Mouse (Mus musculus): Measurements from ENCODE around the gene Fchsd2. TPM values are rescaled to one million over a fixed set of nuclear protein-coding genes. Genes with fewer than 3 reads are reported as not detected.

Gene Fchsd2
- polyA plus RNA-seq, 1 experiment from 2014 or later: 43.9 TPM

DNA sequence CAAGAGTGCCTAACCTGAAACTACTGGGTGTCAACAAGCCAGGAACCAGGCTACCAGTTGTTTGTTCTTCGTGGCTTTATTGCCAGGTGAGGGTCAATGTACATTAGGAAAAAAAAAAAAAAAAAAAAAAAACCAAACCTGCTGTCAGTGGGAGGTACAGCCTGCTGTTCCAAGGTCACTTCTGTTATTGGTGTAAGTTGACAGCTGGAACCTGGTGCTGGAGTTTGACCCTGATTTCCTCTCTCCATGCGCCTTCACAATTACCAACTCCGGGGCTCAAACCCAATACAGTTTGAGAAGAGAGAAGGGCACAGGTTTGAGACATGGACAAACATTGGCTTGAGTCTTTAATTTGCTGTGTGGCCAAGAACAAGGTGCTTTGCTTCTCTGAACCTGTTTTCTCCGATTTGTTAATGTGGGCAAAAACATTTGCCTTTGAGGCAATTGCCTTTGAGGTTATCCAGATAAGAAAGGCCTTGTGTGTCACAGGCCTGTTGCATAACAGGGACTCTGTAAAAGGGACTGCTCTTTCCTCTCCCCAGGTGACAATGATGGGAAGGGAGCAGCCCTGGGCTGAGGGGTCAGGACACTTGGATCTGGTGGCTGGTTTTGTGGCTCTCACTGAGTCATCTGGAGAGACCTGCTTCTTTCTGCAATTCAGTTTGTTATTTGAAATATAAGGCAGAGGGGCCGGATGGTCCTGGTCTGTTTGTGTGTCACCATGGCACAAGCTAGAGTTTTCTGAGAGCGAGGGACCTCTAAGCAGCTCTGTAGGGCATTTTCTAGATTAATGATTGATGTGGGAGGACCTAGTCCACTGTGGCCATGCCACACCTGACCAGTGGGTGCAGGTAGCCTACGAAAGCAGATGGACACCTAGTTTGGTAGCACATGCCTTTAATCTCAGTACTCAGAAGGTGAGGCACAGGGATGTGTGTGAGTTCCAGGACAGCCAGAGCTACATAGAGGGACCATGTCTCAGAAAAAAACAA, 27.7 kb upstream of the Fchsd2 start:
- H3K36me3 ChIP-seq (ENCODE audit: inconsistent target): no peaks in the 10 kb centered on the region
- no peak overlapping the region for H3K27ac ChIP-seq
- H3K4me3 ChIP-seq (ENCODE audit: inconsistent target): no peak overlapping the region
- WGBS (ENCODE audit: missing documents): 98% methylated on average over 6 of the region's 7 CpGs
- no peaks in the 10 kb centered on the region for H3K79me2 ChIP-seq (ENCODE audit: inconsistent target)

DNA sequence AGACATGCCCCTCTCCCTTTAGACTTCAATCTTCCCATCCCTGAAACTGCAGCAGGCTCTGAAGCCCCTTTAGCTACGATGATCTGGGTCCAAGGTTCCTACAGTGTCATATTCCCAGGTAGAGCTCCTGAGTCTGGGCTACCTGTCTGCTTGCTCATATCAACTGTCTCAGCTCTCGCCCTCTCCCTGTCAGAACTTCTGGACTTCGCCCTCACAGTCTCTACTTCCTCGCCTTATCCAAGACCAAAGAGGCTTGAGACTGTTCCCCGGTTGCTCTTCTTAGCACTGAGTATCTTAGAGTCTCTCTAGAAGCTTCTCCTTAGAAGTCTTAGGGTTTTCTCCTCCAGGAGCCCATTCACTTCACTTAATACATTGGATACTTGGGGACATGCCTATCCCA, 26.7 kb upstream of the Fchsd2 start:
- Histone ChIP-seq H3K4me3 (ENCODE audit: inconsistent target) (no peak overlapping the region), H3K79me2 (ENCODE audit: inconsistent target) (no peaks in the 10 kb centered on the region), H3K36me3 (ENCODE audit: inconsistent target) (no peaks in the 10 kb centered on the region), H3K27ac (0 out of 2 replicates have a peak overlapping the region, but pooled peaks have one; percentile 28)
- WGBS (ENCODE audit: missing documents): 94% methylated on average over 5 of the region's 5 CpGs

DNA sequence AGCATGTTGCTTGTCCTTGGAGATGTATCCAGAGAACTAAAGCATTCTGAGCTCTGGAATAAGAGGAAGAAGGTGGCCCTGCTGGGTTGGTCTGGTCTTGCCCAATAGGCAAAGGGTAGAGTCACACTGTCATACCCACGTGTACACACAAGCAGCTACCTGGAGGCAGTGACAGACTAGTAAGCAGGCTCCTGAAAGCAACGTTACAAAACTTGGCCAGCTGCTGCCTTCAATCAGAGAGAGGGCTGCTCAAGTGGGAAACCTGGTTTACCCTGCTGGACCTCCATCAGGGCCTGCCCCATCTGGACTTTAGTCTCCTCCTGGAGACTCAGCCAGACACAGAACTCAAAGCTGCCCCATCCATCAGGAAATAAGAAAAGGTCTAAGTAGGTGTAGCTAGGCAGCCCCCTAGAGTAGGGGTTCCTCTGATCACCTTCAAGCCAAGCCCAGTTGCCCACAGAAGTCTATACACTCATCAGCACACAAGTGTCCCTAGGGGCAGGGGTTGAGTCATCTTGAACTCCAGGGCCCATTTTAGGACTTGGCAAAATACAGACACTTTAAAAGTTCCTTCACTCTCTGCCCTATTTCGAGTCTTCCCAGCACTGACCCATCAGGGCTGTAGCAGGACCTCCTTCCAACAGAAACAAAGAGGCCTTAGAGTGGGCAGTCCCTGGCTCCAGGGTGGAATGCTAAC, 25.9 kb upstream of the Fchsd2 start:
- Histone ChIP-seq H3K36me3 (ENCODE audit: inconsistent target) (no peaks in the 10 kb centered on the region), H3K27ac (peak overlapping the region; percentile 33), H3K4me3 (ENCODE audit: inconsistent target) (no peak overlapping the region), H3K79me2 (ENCODE audit: inconsistent target) (no peaks in the 10 kb centered on the region)
- 30% methylated on average over 3 of the region's 3 CpGs for WGBS (ENCODE audit: missing documents)

DNA sequence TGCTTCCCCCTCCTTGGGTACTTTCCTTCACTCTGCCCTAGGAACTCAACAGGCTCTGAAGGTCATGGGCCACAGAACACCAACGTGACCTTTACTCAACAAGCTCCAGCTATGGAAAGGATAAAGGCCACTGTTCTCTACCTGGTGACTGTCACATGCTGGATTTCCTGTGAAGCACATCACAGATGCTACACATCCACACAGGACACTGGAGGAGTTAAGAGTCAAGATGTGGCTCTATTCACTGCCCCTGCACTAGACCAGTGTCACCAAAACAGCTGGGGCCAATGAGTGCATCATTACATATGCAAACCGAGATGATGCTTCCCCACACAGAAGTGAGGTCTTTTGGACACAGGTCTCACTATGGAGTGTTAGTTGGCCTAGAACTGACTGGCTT, 25.1 kb upstream of the Fchsd2 start:
- no peak overlapping the region for H3K27ac ChIP-seq

DNA sequence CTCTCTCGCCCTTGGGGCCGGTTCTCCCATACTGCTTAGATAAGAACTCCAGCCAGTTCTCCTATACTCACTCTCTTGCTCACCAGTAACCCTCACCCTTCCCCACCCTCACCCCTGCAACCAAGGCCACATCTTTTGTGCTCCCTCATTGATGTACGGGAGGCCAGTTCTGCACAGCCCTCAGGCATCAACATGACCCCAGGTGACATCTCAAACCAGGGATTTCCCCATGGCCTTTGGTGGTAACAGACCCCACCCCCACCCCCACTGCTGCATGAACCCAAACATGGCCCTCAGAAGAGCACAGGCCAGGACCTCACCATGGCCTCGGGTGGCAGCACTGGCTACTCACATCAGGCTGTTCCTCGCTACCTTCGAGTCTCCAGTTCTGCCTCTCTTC, 23.4 kb upstream of the Fchsd2 start:
- 84% methylated on average over 6 of the region's 6 CpGs for WGBS (ENCODE audit: missing documents)
- no peak overlapping the region for H3K27ac ChIP-seq
- no peaks in the 10 kb centered on the region for H3K79me2 ChIP-seq (ENCODE audit: inconsistent target)
- no peaks in the 10 kb centered on the region for H3K36me3 ChIP-seq (ENCODE audit: inconsistent target)
- H3K4me3 ChIP-seq (ENCODE audit: inconsistent target): no peak overlapping the region

More for the DNA sequence above, 25.1 kb upstream of the Fchsd2 start:
- Histone ChIP-seq H3K4me3 (ENCODE audit: inconsistent target) (no peak overlapping the region), H3K79me2 (ENCODE audit: inconsistent target) (no peaks in the 10 kb centered on the region), H3K36me3 (ENCODE audit: inconsistent target) (no peaks in the 10 kb centered on the region)
- WGBS (ENCODE audit: missing documents): 96% methylated on average over 2 of the region's 2 CpGs

DNA sequence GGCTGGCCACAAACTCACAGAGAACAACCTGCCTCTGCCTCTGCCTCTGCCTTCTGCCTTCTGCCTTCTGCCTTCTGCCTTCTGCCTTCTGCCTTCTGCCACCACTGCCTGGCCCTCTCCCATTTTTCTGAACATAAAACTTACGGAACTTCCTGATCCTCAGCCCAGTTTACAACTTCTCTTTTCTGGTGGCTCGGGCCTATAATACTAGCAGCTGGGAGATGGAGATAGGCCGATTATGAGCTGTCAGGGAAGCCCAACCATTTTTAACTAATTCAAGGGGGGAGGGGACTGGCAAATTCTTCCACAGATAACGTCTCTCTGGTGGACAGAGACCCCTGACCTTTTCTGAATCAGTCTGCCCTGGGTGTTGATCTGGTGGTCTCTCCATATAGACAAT, 22.3 kb upstream of the Fchsd2 start:
- no peaks in the 10 kb centered on the region for H3K79me2 ChIP-seq (ENCODE audit: inconsistent target)
- WGBS (ENCODE audit: missing documents): 0% methylated on average over 4 of the region's 4 CpGs
- H3K4me3 ChIP-seq (ENCODE audit: inconsistent target): no peak overlapping the region
- peak overlapping the region; percentile 77 for H3K27ac ChIP-seq
- H3K36me3 ChIP-seq (ENCODE audit: inconsistent target): no peaks in the 10 kb centered on the region

DNA sequence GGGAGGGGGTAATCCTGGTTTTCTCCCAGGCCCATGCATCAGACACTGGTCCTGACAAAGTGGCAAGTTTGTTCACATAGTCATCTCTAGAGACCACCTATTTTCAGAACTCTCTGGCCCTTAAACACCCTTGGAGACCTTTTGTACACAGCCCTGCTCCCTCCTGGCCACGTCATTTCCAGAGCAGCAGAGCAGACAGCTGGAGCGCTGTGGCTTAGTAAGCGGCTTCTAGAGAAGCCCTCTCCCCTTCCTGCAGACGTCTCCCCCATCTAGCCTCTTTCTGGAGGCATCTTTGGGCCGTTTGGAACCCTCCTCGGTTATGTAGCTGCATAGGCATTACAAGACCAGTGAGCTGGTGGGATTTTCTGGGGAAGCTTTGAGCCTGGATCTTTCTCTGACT, 21.6 kb upstream of the Fchsd2 start:
- H3K4me3 ChIP-seq (ENCODE audit: inconsistent target): no peak overlapping the region
- 18% methylated on average over 5 of the region's 6 CpGs for WGBS (ENCODE audit: missing documents)
- no peaks in the 10 kb centered on the region for H3K79me2 ChIP-seq (ENCODE audit: inconsistent target)
- H3K27ac ChIP-seq: peak overlapping the region; percentile 77
- no peaks in the 10 kb centered on the region for H3K36me3 ChIP-seq (ENCODE audit: inconsistent target)

DNA sequence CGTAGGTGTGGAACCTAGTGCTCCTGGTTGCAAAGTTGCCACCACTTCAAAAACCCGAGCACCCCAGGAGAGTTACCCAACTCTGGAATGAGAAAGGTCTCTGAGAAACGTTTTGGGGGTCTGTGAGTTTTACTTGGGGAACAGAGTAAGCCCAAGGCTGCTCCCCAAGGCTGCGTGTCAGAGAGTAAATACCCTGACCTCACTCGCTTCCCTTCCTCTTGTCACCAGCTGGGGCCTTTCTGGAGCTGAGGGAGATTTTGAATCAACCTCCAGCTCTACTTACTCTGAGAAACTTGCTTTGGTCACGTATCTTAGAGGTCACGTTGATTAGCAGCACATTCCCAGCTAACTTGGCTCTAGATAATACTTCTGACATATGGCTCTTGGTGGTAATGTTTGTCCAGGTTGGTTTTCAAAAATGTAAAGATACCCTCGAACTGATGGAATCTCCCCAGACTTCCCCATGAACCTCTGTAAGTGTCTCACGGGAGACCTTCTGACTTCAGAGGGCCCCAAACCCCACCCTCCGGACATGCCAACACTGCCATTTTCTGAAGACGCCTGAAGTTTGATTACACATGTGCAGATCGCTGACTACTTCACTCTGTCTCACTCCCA, 20.4 kb upstream of the Fchsd2 start:
- no peaks in the 10 kb centered on the region for H3K79me2 ChIP-seq (ENCODE audit: inconsistent target)
- no peaks in the 10 kb centered on the region for H3K36me3 ChIP-seq (ENCODE audit: inconsistent target)
- no peak overlapping the region for H3K4me3 ChIP-seq (ENCODE audit: inconsistent target)
- 57% methylated on average over 12 of the region's 12 CpGs for WGBS (ENCODE audit: missing documents)
- H3K27ac ChIP-seq: peak overlapping the region; percentile 22

DNA sequence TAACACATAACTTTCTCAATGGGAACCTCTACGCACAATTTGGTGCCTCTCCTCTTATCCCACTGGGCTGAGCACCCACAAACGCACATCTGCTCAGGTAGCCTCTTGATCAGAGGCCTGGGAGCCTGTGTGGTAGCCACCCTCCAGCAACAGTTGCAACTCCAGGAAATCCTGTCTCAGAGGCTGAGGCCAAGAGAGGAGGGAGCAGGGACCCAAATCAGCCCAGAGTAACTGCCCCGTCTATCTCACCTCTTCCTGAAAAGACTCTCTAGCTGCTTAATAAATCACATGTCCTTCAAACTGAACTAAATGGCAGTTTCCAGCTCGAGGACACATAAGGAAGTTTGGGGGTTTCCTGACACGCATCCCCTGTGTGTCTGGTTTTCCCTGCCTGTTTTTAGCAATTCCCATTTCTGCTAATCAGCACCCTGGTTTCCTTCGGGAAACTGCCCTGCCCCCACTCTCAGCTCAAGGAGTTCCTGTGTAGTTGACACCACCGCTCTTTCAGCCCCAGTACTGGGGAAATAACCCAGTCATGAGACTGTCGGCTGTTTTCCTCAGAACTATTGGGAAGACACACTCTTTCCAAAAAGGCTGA, 18.4 kb upstream of the Fchsd2 start:
- H3K4me3 ChIP-seq (ENCODE audit: inconsistent target): no peak overlapping the region
- H3K27ac ChIP-seq: peak overlapping the region; percentile 77
- WGBS (ENCODE audit: missing documents): 11% methylated on average over 8 of the region's 8 CpGs
- H3K79me2 ChIP-seq (ENCODE audit: inconsistent target): no peaks in the 10 kb centered on the region
- H3K36me3 ChIP-seq (ENCODE audit: inconsistent target): no peaks in the 10 kb centered on the region

DNA sequence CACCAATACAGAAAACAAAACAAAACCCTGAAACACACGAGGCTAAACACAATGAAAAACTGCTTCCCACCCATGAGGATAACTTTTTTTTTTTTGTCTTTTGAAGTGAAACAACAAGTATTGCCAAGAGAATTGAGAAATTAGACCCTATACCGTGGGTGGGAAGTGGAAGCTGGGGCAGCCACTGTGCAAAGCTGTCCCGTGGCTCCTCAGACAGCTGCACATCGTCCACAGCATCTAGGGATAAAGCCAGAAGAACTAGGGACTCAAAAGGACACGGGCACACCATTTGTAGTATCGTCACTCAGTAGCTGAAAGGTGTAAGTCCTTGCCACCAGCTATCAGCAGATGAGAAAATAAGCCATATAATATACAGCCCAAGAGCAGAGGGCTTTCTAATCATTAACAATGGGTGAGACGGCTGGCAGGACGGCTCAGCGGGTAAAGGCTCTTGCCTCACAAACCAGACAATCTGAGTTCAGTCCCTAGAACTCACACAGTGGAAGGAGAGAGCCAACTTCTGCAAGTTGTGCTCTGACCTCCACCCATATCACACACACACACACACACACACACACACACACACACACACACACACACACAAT, 9.0 kb upstream of the Fchsd2 start:
- WGBS (ENCODE audit: missing documents): 62% methylated on average over 9 of the region's 9 CpGs
- H3K27ac ChIP-seq: no peak overlapping the region

DNA sequence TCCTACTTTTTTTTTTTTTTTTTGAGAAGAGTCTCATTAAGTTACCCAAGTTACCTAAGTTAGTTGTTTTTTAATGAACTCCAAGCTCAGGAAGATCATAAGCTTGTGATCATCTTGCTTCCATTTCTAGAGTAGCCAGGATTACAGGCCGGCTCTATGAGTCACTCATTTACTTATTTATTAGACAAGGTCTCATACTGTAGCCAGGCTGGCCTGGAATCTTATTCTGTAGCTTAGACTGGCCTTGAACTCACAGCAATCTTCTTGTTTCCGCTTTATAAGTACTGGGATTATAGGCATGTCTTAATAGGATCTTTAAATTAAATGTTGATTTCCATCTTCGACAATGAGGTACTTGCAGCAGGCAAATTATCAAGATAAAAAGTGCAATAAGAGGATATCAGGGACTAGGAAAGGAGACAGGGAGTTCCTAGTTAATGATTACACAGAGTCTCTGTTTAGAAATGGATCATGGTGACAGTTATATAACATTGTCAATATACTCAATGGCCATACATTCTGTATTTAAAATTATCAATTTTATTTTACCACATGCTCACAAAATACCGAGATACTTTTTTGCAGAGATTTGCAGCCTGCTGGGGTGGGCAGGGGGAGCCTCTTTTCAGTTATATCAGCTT, 7.7 kb upstream of the Fchsd2 start:
- Histone ChIP-seq H3K4me3 (ENCODE audit: inconsistent target) (no peak overlapping the region), H3K79me2 (ENCODE audit: inconsistent target) (no peaks in the 10 kb centered on the region), H3K27ac (no peak overlapping the region), H3K36me3 (ENCODE audit: inconsistent target) (no peaks in the 10 kb centered on the region)
- 88% methylated on average over 4 of the region's 4 CpGs for WGBS (ENCODE audit: missing documents)

More for the DNA sequence above, 9.0 kb upstream of the Fchsd2 start:
- H3K36me3 ChIP-seq (ENCODE audit: inconsistent target): no peaks in the 10 kb centered on the region
- no peak overlapping the region for H3K4me3 ChIP-seq (ENCODE audit: inconsistent target)
- H3K79me2 ChIP-seq (ENCODE audit: inconsistent target): no peaks in the 10 kb centered on the region

DNA sequence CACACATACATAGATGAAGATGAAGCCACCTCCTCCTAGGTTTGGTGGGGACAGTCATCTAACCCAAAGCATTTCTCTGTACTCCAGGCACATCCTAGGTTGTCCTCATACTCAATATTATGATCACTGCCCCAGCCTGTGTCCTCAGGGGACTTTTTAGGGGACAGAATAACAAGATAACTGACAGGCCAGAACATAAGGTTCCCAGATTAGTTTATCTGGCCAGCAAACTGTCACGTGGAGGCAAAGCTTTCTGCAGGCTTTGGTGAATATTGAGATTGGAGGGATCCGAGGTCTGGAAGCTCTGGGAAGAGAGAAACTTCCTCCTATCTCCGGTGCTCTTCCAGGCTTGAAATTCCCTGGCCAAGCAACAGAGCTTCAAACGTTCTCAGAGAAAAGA, 6.9 kb upstream of the Fchsd2 start:
- no peaks in the 10 kb centered on the region for H3K36me3 ChIP-seq (ENCODE audit: inconsistent target)
- no peak overlapping the region for H3K4me3 ChIP-seq (ENCODE audit: inconsistent target)
- H3K79me2 ChIP-seq (ENCODE audit: inconsistent target): no peaks in the 10 kb centered on the region
- no peak overlapping the region for H3K27ac ChIP-seq
- WGBS (ENCODE audit: missing documents): 92% methylated on average over 4 of the region's 4 CpGs

DNA sequence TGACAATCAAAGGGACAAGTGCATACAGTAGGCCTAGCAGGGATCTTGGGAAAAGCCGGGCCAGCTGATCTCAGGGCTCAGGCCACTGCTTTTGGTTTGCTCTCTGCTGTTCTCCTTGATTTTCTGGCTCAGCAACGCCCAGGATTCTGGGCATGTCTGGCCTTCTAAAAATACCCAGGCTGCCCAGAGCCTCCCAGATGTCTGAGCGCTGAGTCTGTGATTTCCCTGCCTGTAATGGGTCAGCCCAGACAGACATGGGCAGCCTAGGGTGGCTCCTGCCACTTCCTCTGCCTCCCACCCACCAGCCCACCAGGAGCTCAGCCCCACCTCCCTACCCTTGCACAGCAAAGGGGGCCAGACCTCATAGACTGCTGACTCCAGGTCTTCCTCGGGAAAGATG, 4.0 kb upstream of the Fchsd2 start:
- H3K79me2 ChIP-seq (ENCODE audit: inconsistent target): no peaks in the 10 kb centered on the region
- peak overlapping the region; percentile 22 for H3K27ac ChIP-seq
- H3K36me3 ChIP-seq (ENCODE audit: inconsistent target): no peaks in the 10 kb centered on the region
- 83% methylated on average over 4 of the region's 4 CpGs for WGBS (ENCODE audit: missing documents)
- H3K4me3 ChIP-seq (ENCODE audit: inconsistent target): no peak overlapping the region

DNA sequence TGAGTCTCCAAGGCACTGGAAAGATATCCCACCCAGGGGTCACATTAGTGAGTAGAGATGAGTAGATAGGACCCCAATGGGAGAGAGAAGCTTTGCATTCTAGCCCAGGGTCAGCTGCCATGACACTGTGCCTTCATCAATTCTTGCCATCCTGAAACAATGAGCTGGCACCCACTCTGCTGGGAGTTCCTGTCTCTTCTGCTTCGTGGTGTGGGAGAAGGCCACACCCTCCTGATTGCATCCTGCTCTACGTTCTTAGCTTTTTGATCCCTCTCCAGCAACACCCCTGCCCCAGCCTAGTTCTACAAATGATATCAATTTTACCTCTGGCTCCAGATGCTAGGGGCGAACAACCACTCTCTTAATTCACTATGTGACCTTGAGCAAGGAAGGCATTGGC, 3.4 kb upstream of the Fchsd2 start:
- Histone ChIP-seq H3K36me3 (ENCODE audit: inconsistent target) (no peaks in the 10 kb centered on the region), H3K79me2 (ENCODE audit: inconsistent target) (no peaks in the 10 kb centered on the region), H3K4me3 (ENCODE audit: inconsistent target) (no peak overlapping the region), H3K27ac (peak overlapping the region; percentile 22; the same call in 1 of the 2 replicates)
- 37% methylated on average over 3 of the region's 3 CpGs for WGBS (ENCODE audit: missing documents)

Data from macrophage (primary cell).